Mouse (Mus musculus) ES-E14 (cell line): ENCODE data around the gene Hdac9. TPM values are rescaled to one million over a fixed set of nuclear protein-coding genes. Genes with fewer than 3 reads are reported as not detected.

ENCODE experiments used
- DNase-seq: peaks from one replicate; pipeline ENCODE4 v3.0.0-alpha.2; 2013; ENCODE audit warnings: low read depth, low spot score
- H3K27ac ChIP-seq: 2 replicates; pipeline ENCODE4 v1.5.1; 2012; ENCODE audit warnings: low read depth, mild to moderate bottlenecking, low read length, moderate library complexity, mixed read lengths; ENCODE audit not compliant: poor library complexity, insufficient read depth, severe bottlenecking
- H3K36me3 ChIP-seq: 2 replicates; pipeline ENCODE4 v1.6.1; 2012; ENCODE audit warnings: mild to moderate bottlenecking, low read length, moderate library complexity, mixed read lengths; ENCODE audit not compliant: control insufficient read depth, poor library complexity, insufficient read depth, severe bottlenecking
- H3K4me1 ChIP-seq, 2 experiments: fragments of 150-350 bp in 1 of 2; sonication (generic) in 1 of 2; 2 replicates each; pipeline ENCODE4 v1.6.1; 2012; ENCODE audit warnings: low read length in 2 of 2, mild to moderate bottlenecking in 1 of 2, mixed read lengths in 1 of 2; ENCODE audit not compliant: control insufficient read depth in 2 of 2, insufficient read depth in 2 of 2, poor library complexity in 1 of 2
- H3K4me3 ChIP-seq, 2 experiments: fragments of 150-350 bp in 1 of 2; sonication (generic) in 1 of 2; 2 replicates each; pipeline ENCODE4 v1.5.1; 2012; ENCODE audit warnings: low read length in 2 of 2, low read depth in 1 of 2, mild to moderate bottlenecking in 1 of 2, mixed read lengths in 1 of 2; ENCODE audit not compliant: insufficient read depth in 1 of 2, poor library complexity in 1 of 2, severe bottlenecking in 1 of 2
- H3K9ac ChIP-seq: 2 replicates; pipeline ENCODE4 v1.6.1; 2012; ENCODE audit warnings: low read depth, mild to moderate bottlenecking, low read length, mixed read lengths; ENCODE audit not compliant: poor library complexity, insufficient read depth, severe bottlenecking
- H3K9me3 ChIP-seq: fragments of 150-350 bp; sonication (generic); 2 replicates; pipeline ENCODE4 v1.6.1; 2012; ENCODE audit warnings: low read depth, mild to moderate bottlenecking, low read length; ENCODE audit not compliant: control insufficient read depth, insufficient read depth
- CHD2 ChIP-seq: IDR thresholded peaks from 2 replicates; pipeline ENCODE4 v1.6.1; 2014; ENCODE audit warnings: mild to moderate bottlenecking, low read depth, low read length, inconsistent platforms
- HCFC1 ChIP-seq: IDR thresholded peaks from 2 replicates; pipeline ENCODE4 v1.6.1; 2012; ENCODE audit warnings: low read length, inconsistent platforms, borderline replicate concordance; ENCODE audit not compliant: insufficient read depth
- MAFK ChIP-seq: IDR thresholded peaks from 2 replicates; pipeline ENCODE4 v1.6.1; 2014; ENCODE audit warnings: mild to moderate bottlenecking, low read depth, low read length, inconsistent platforms; ENCODE audit not compliant: insufficient read depth
- ZC3H11A ChIP-seq: IDR thresholded peaks from 2 replicates; pipeline ENCODE4 v1.6.1; 2012; ENCODE audit warnings: low read depth, mild to moderate bottlenecking, inconsistent platforms, low read length, borderline replicate concordance
- ZNF384 ChIP-seq: IDR thresholded peaks from 2 replicates; pipeline ENCODE4 v1.6.1; 2012; ENCODE audit warnings: low read depth, low read length, inconsistent platforms
- in situ Hi-C, 2 experiments: fragments of 600-800 bp; cut with MboI; formaldehyde crosslinking; loops; one replicate each; pipeline ENCODE4 v1.15.1; 2025; ENCODE audit warnings: low sequenced_read_pairs in 2 of 2, inconsistent platforms in 1 of 2; ENCODE audit not compliant: unreplicated experiment in 2 of 2
- total RNA-seq: library from RNA; depleted of rRNA; stranded (reverse); fragments of 300-350 nt; gene quantifications from 2 replicates; pipeline ENCODE4 v1.2.3, GENCODE M21; 2012

Gene Hdac9
- total RNA-seq, 1 experiment = 0.58 TPM

- DNase-seq = no peak
- Histone ChIP-seq H3K4me1 (no peaks in the 10 kb centered on the region), H3K9me3 (no peaks in the 10 kb centered on the region), H3K27ac (no peak overlapping the region), H3K4me3 (no peak overlapping the region), H3K9ac (no peak overlapping the region), H3K36me3 (no peaks in the 10 kb centered on the region)
- TF ChIP-seq MAFK = no peak
- TF ChIP-seq ZNF384 = no peak
- TF ChIP-seq ZC3H11A = no peak
- no peak for TF ChIP-seq CHD2
- in situ Hi-C loops = no loop called here
These were observed 578.0 kb downstream of the Hdac9 start for GRCm38 (mm10) chr12:34338886-34339285.

GRCm38 (mm10) chr12:34334455-34335084 is 582.3 kb downstream of the Hdac9 start:
- Histone ChIP-seq H3K9me3 (no peaks in the 10 kb centered on the region), H3K4me1 (no peaks in the 10 kb centered on the region), H3K27ac (no peak overlapping the region), H3K4me3 (no peak overlapping the region), H3K9ac (no peak overlapping the region), H3K36me3 (no peaks in the 10 kb centered on the region)
- TF ChIP-seq ZNF384 = no peak
- TF ChIP-seq CHD2 = no peak
- TF ChIP-seq ZC3H11A = no peak
- no peak for TF ChIP-seq MAFK
- DNase-seq = no peak
- in situ Hi-C loops = no loop called here

- Histone ChIP-seq H3K27ac (no peak overlapping the region), H3K4me1 (no peaks in the 10 kb centered on the region), H3K4me3 (no peak overlapping the region), H3K36me3 (no peaks in the 10 kb centered on the region), H3K9ac (no peak overlapping the region), H3K9me3 (no peaks in the 10 kb centered on the region)
- in situ Hi-C loops = no loop called here
- no peak for DNase-seq
- TF ChIP-seq HCFC1 (no peak), CHD2 (no peak), ZNF384 (no peak), MAFK (no peak), ZC3H11A (no peak)
These were observed 584.0 kb downstream of the Hdac9 start for GRCm38 (mm10) chr12:34332884-34333283.

- TF ChIP-seq CHD2 = no peak
- TF ChIP-seq HCFC1 = no peak
- no peak for TF ChIP-seq ZC3H11A
- no peak for TF ChIP-seq ZNF384
- no peak for TF ChIP-seq MAFK
- no peak overlapping the region for H3K4me3 ChIP-seq
- in situ Hi-C loops = no loop called here
- H3K36me3 ChIP-seq = no peaks in the 10 kb centered on the region
- no peaks in the 10 kb centered on the region for H3K4me1 ChIP-seq
- H3K27ac ChIP-seq = no peak overlapping the region
- H3K9me3 ChIP-seq = no peaks in the 10 kb centered on the region
- H3K9ac ChIP-seq = no peak overlapping the region
- no peak for DNase-seq
These were observed 589.8 kb downstream of the Hdac9 start for GRCm38 (mm10) chr12:34327111-34327510.

- no peak for DNase-seq
- no peak overlapping the region for H3K27ac ChIP-seq
- in situ Hi-C loops = no loop called here
- no peaks in the 10 kb centered on the region for H3K9me3 ChIP-seq
- TF ChIP-seq ZNF384 (no peak), MAFK (no peak), HCFC1 (no peak), ZC3H11A (no peak), CHD2 (no peak)
- no peaks in the 10 kb centered on the region for H3K4me1 ChIP-seq
- H3K9ac ChIP-seq = no peak overlapping the region
- no peak overlapping the region for H3K4me3 ChIP-seq
- H3K36me3 ChIP-seq = no peaks in the 10 kb centered on the region
These were observed 604.7 kb downstream of the Hdac9 start for GRCm38 (mm10) chr12:34312113-34312719.
